ENCODE assay signal across 8 mouse cellular contexts in the genomic region with DNA sequence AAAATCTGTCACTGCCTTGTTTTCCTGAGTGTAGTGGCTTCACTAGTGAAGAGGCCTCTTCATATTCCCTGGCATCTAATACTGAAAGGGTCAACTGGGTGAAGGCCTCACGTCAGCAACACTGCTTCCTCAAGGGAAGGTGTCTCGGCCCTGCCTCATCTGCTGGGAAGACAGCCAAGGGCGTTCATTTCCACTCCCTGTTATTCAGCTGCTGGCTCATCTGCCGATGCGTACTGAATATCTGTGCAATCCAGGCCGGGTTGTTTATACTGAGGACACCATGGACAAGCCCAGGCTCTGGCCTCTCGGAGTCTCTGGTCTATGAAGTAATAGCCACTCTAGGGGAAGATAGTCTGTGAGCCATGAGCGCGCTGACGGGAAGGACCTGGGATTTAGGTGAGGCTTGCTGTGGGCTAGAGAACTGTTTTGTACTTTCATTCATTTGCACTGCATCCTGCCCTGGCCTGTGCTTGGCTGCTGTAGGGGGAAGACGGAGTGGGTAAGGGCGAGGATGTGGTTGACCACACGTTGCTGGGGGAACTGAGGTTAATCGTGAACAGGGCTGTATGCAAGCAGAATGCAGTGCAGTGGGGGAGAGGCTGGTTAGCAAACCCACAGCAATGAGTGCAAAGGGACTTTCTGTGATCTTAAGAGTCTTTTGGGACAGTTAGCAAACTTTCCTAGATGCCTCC. TPM values are rescaled to one million over a fixed set of nuclear protein-coding genes. Genes with fewer than 3 reads are reported as not detected.
DNase-seq lines count a peak whose midpoint lies in the region; ATAC-seq lines count a peak whose summit lies in the region.
"Had no signal": no experiment of that assay in that cellular context is flagged by ENCODE, and none has a peak within 500 bp of the region (broad histone marks: within the 10 kb centered on the region; RNA-seq: fewer than 3 reads in every experiment).

No protein-coding gene starts in this region.

- ATAC-seq in granulocyte monocyte progenitor cell, adult 5-6 weeks (replicated peaks; ENCODE audit: poor library complexity, severe bottlenecking) = peak; percentile 99
- no peak for ATAC-seq in lung, embryonic 15.5 days (ENCODE audit: borderline replicate concordance, extremely low read depth, low FRiP score, low TSS enrichment)

- peak overlapping the region; percentile 27; the same call in 1 of the 2 replicates for H3K27ac ChIP-seq in lung, embryonic 15.5 days
- H3K27ac ChIP-seq: embryonic facial prominence, embryonic 13.5 days had no signal

- no peaks in the 10 kb centered on the region for H3K27me3 ChIP-seq in lung, embryonic 15.5 days
- H3K27me3 ChIP-seq: embryonic facial prominence, embryonic 13.5 days had no signal

- 58% methylated on average over 14 of the region's 14 CpGs for WGBS in lung, embryonic 15.5 days

- H3K9ac ChIP-seq in lung, embryonic 15.5 days = no peak overlapping the region
- H3K9ac ChIP-seq: embryonic facial prominence, embryonic 13.5 days had no signal

- no peak overlapping the region for H3K4me2 ChIP-seq in lung, embryonic 15.5 days
- H3K4me2 ChIP-seq: embryonic facial prominence, embryonic 13.5 days had no signal

- peak; percentile 92 for DNase-seq in CD4-positive helper T cell, adult 2 months (ENCODE audit: low read depth, low spot score)
- peak; percentile 31 for DNase-seq in Muller cell, postnatal 12 days (ENCODE audit: inconsistent ontology term)
- peak; percentile 70 for DNase-seq in spleen, postnatal 36 days (ENCODE audit: low spot score in 2 of 2)
- DNase-seq in cerebellum, postnatal 4 days (ENCODE audit: low spot score in 2 of 2) = no peak
- no peak for DNase-seq in frontal cortex, adult 2 months (ENCODE audit: extremely low spot score in 1 of 2, low spot score in 1 of 2)

- no peaks in the 10 kb centered on the region for H3K4me1 ChIP-seq in lung, embryonic 15.5 days

- H3K9me3 ChIP-seq in lung, embryonic 15.5 days = no peaks in the 10 kb centered on the region

- H3K4me3 ChIP-seq in lung, embryonic 15.5 days = no peak overlapping the region
- H3K4me3 ChIP-seq: embryonic facial prominence, embryonic 13.5 days had no signal

- peaks cover 4% of the 10 kb centered on the region; the same call in 1 of the 2 replicates for H3K36me3 ChIP-seq in lung, embryonic 15.5 days

RNA-seq across cellular contexts. Expression of gene Defb48, which starts 43.8 kb away (rescaled TPM):
- total RNA-seq in granulocyte monocyte progenitor cell, adult 5-6 weeks (2014; fragmentation: Nextera tagmentation) = not detected in 2 replicates
- total RNA-seq in granulocyte monocyte progenitor cell, adult 5-6 weeks (2017) = not detected in 2 replicates
- not detected in 2 replicates for polyA plus RNA-seq in lung, embryonic 15.5 days (2015; fragmentation: Nextera tagmentation; extraction: Ambion mirVana)
- polyA plus RNA-seq in frontal cortex, adult 2 months (2012; rRNA removed) = not detected in 2 replicates
- polyA plus RNA-seq: embryonic facial prominence, embryonic 13.5 days had no signal

RNA-seq across cellular contexts. Expression of gene Defb47, which starts 57.3 kb away (rescaled TPM):
- not detected in 2 replicates for total RNA-seq in granulocyte monocyte progenitor cell, adult 5-6 weeks (2014; fragmentation: Nextera tagmentation)
- not detected in 2 replicates for total RNA-seq in granulocyte monocyte progenitor cell, adult 5-6 weeks (2017)
- not detected in 2 replicates for polyA plus RNA-seq in lung, embryonic 15.5 days (2015; fragmentation: Nextera tagmentation; extraction: Ambion mirVana)
- 0.76 TPM in 1 of 2 replicates, not detected in the other for polyA plus RNA-seq in frontal cortex, adult 2 months (2012; rRNA removed)
- polyA plus RNA-seq: embryonic facial prominence, embryonic 13.5 days had no signal

Comparison
In these comparisons a context has a peak if more than half of its experiments do, and no peak if none do; other contexts are left out.
1. DNase-seq: peak in CD4-positive helper T cell, adult 2 months (single experiment), Muller cell, postnatal 12 days (single experiment) and spleen, postnatal 36 days (2 of 2); none in cerebellum, postnatal 4 days (0 of 2) and frontal cortex, adult 2 months (0 of 2).